Mouse (Mus musculus): ENCODE results near the gene Olfr322. TPM values are rescaled to one million over a fixed set of nuclear protein-coding genes. Genes with fewer than 3 reads are reported as not detected.

The Olfr322 gene
- polyA plus RNA-seq (2014; fragmentation: Illumina TruSeq; extraction: RNeasy Lipid Tissue Mini Kit (QIAGEN cat#74804); ENCODE audit: low read depth, low replicate concordance) = not detected

GRCm38 (mm10) chr11:58658596-58658995 lies at the start of gene Olfr322:
Gene Olfr322 (plus strand): TSS chr11:58658782.

GRCm38 (mm10) chr11:58615975-58616374 lies 42.6 kb upstream of the Olfr322 start, which contains the start of gene 2210407C18Rik:
Gene 2210407C18Rik (minus strand): TSS chr11:58616075.

GRCm38 (mm10) chr11:58630401-58630800 lies 28.2 kb upstream of the Olfr322 start, which contains the start of gene Olfr323:
Gene Olfr323 (minus strand): TSS chr11:58630501.

GRCm38 (mm10) chr11:58640272-58640867 lies 18.2 kb upstream of the Olfr322 start, which contains the start of gene Trim58:
Gene Trim58 (plus strand): TSS chr11:58640465.

GRCm38 (mm10) chr11:58680799-58681198 lies 22.2 kb downstream of the Olfr322 start, which contains the start of gene Olfr320:
Gene Olfr320 (plus strand): TSS chr11:58681099.

GRCm38 (mm10) chr11:58698862-58699261 lies 40.3 kb downstream of the Olfr322 start, which contains the start of gene Olfr319:
Gene Olfr319 (plus strand): TSS chr11:58699162.

Other genes starting within 250 kb of the Olfr322 start
- gene 1810065E05Rik, start 237.7 kb upstream of the Olfr322 start, polyA plus RNA-seq (2014; fragmentation: Illumina TruSeq; extraction: RNeasy Lipid Tissue Mini Kit (QIAGEN cat#74804); ENCODE audit: low read depth, low replicate concordance) = not detected
- not detected for gene Gm12253, start 226.2 kb upstream of the Olfr322 start, polyA plus RNA-seq (2014; fragmentation: Illumina TruSeq; extraction: RNeasy Lipid Tissue Mini Kit (QIAGEN cat#74804); ENCODE audit: low read depth, low replicate concordance)
- not detected for gene Lypd9, start 205.9 kb upstream of the Olfr322 start, polyA plus RNA-seq (2014; fragmentation: Illumina TruSeq; extraction: RNeasy Lipid Tissue Mini Kit (QIAGEN cat#74804); ENCODE audit: low read depth, low replicate concordance)
- not detected for gene Olfr30, start 196.5 kb upstream of the Olfr322 start, polyA plus RNA-seq (2014; fragmentation: Illumina TruSeq; extraction: RNeasy Lipid Tissue Mini Kit (QIAGEN cat#74804); ENCODE audit: low read depth, low replicate concordance)
- not detected for gene Olfr332, start 166.2 kb upstream of the Olfr322 start, polyA plus RNA-seq (2014; fragmentation: Illumina TruSeq; extraction: RNeasy Lipid Tissue Mini Kit (QIAGEN cat#74804); ENCODE audit: low read depth, low replicate concordance)
- gene Olfr331, start 156.2 kb upstream of the Olfr322 start, polyA plus RNA-seq (2014; fragmentation: Illumina TruSeq; extraction: RNeasy Lipid Tissue Mini Kit (QIAGEN cat#74804); ENCODE audit: low read depth, low replicate concordance) = not detected
- not detected for gene Olfr330, start 123.9 kb upstream of the Olfr322 start, polyA plus RNA-seq (2014; fragmentation: Illumina TruSeq; extraction: RNeasy Lipid Tissue Mini Kit (QIAGEN cat#74804); ENCODE audit: low read depth, low replicate concordance)
- not detected for gene Olfr329-ps, start 112.4 kb upstream of the Olfr322 start, polyA plus RNA-seq (2014; fragmentation: Illumina TruSeq; extraction: RNeasy Lipid Tissue Mini Kit (QIAGEN cat#74804); ENCODE audit: low read depth, low replicate concordance)
- gene Olfr328, start 103.1 kb upstream of the Olfr322 start, polyA plus RNA-seq (2014; fragmentation: Illumina TruSeq; extraction: RNeasy Lipid Tissue Mini Kit (QIAGEN cat#74804); ENCODE audit: low read depth, low replicate concordance) = not detected
- not detected for gene Olfr224, start 88.2 kb upstream of the Olfr322 start, polyA plus RNA-seq (2014; fragmentation: Illumina TruSeq; extraction: RNeasy Lipid Tissue Mini Kit (QIAGEN cat#74804); ENCODE audit: low read depth, low replicate concordance)
- not detected for gene Olfr325, start 81.1 kb upstream of the Olfr322 start, polyA plus RNA-seq (2014; fragmentation: Illumina TruSeq; extraction: RNeasy Lipid Tissue Mini Kit (QIAGEN cat#74804); ENCODE audit: low read depth, low replicate concordance)
- gene Olfr324, start 63.7 kb upstream of the Olfr322 start, polyA plus RNA-seq (2014; fragmentation: Illumina TruSeq; extraction: RNeasy Lipid Tissue Mini Kit (QIAGEN cat#74804); ENCODE audit: low read depth, low replicate concordance) = not detected
- gene 2210407C18Rik, start 42.7 kb upstream of the Olfr322 start, polyA plus RNA-seq (2014; fragmentation: Illumina TruSeq; extraction: RNeasy Lipid Tissue Mini Kit (QIAGEN cat#74804); ENCODE audit: low read depth, low replicate concordance) = not detected
- gene Olfr323, start 28.3 kb upstream of the Olfr322 start, polyA plus RNA-seq (2014; fragmentation: Illumina TruSeq; extraction: RNeasy Lipid Tissue Mini Kit (QIAGEN cat#74804); ENCODE audit: low read depth, low replicate concordance) = not detected
- not detected for gene Trim58, start 18.3 kb upstream of the Olfr322 start, polyA plus RNA-seq (2014; fragmentation: Illumina TruSeq; extraction: RNeasy Lipid Tissue Mini Kit (QIAGEN cat#74804); ENCODE audit: low read depth, low replicate concordance)
- gene Olfr320, start 22.3 kb downstream of the Olfr322 start, polyA plus RNA-seq (2014; fragmentation: Illumina TruSeq; extraction: RNeasy Lipid Tissue Mini Kit (QIAGEN cat#74804); ENCODE audit: low read depth, low replicate concordance) = not detected
- gene Olfr319, start 40.4 kb downstream of the Olfr322 start, polyA plus RNA-seq (2014; fragmentation: Illumina TruSeq; extraction: RNeasy Lipid Tissue Mini Kit (QIAGEN cat#74804); ENCODE audit: low read depth, low replicate concordance) = not detected
- gene Olfr318, start 65.2 kb downstream of the Olfr322 start, polyA plus RNA-seq (2014; fragmentation: Illumina TruSeq; extraction: RNeasy Lipid Tissue Mini Kit (QIAGEN cat#74804); ENCODE audit: low read depth, low replicate concordance) = not detected
- not detected for gene Olfr317, start 80.4 kb downstream of the Olfr322 start, polyA plus RNA-seq (2014; fragmentation: Illumina TruSeq; extraction: RNeasy Lipid Tissue Mini Kit (QIAGEN cat#74804); ENCODE audit: low read depth, low replicate concordance)
- gene Olfr316, start 94.0 kb downstream of the Olfr322 start, polyA plus RNA-seq (2014; fragmentation: Illumina TruSeq; extraction: RNeasy Lipid Tissue Mini Kit (QIAGEN cat#74804); ENCODE audit: low read depth, low replicate concordance) = not detected
- not detected for gene Olfr315, start 114.4 kb downstream of the Olfr322 start, polyA plus RNA-seq (2014; fragmentation: Illumina TruSeq; extraction: RNeasy Lipid Tissue Mini Kit (QIAGEN cat#74804); ENCODE audit: low read depth, low replicate concordance)
- gene Olfr314, start 124.2 kb downstream of the Olfr322 start, polyA plus RNA-seq (2014; fragmentation: Illumina TruSeq; extraction: RNeasy Lipid Tissue Mini Kit (QIAGEN cat#74804); ENCODE audit: low read depth, low replicate concordance) = not detected
- gene Fam183b, start 143.2 kb downstream of the Olfr322 start, polyA plus RNA-seq (2014; fragmentation: Illumina TruSeq; extraction: RNeasy Lipid Tissue Mini Kit (QIAGEN cat#74804); ENCODE audit: low read depth, low replicate concordance) = not detected
- gene Olfr313, start 156.2 kb downstream of the Olfr322 start, polyA plus RNA-seq (2014; fragmentation: Illumina TruSeq; extraction: RNeasy Lipid Tissue Mini Kit (QIAGEN cat#74804); ENCODE audit: low read depth, low replicate concordance) = not detected
- gene Olfr312, start 170.5 kb downstream of the Olfr322 start, polyA plus RNA-seq (2014; fragmentation: Illumina TruSeq; extraction: RNeasy Lipid Tissue Mini Kit (QIAGEN cat#74804); ENCODE audit: low read depth, low replicate concordance) = not detected
- gene Olfr311, start 180.5 kb downstream of the Olfr322 start, polyA plus RNA-seq (2014; fragmentation: Illumina TruSeq; extraction: RNeasy Lipid Tissue Mini Kit (QIAGEN cat#74804); ENCODE audit: low read depth, low replicate concordance) = not detected
- gene Gm12258, start 188.4 kb downstream of the Olfr322 start, polyA plus RNA-seq (2014; fragmentation: Illumina TruSeq; extraction: RNeasy Lipid Tissue Mini Kit (QIAGEN cat#74804); ENCODE audit: low read depth, low replicate concordance) = 2.1 TPM
- gene 2810021J22Rik, start 208.4 kb downstream of the Olfr322 start, polyA plus RNA-seq (2014; fragmentation: Illumina TruSeq; extraction: RNeasy Lipid Tissue Mini Kit (QIAGEN cat#74804); ENCODE audit: low read depth, low replicate concordance) = 2.7 TPM
- 3.8 TPM for gene Zfp39, start 245.4 kb downstream of the Olfr322 start, polyA plus RNA-seq (2014; fragmentation: Illumina TruSeq; extraction: RNeasy Lipid Tissue Mini Kit (QIAGEN cat#74804); ENCODE audit: low read depth, low replicate concordance)